Mouse (Mus musculus): ENCODE data around the gene Rnaseh1. TPM values are rescaled to one million over a fixed set of nuclear protein-coding genes. Genes with fewer than 3 reads are reported as not detected.
A peak's percentile ranks its signal among the peaks of the same experiment; 100 is the strongest.

Gene Rnaseh1
- total RNA-seq (2017): 11.4 to 33.2 TPM (median 23.3 TPM) in 3 replicates

- ATAC-seq (replicated peaks; ENCODE audit: insufficient number of reproducible peaks, low FRiP score, low TSS enrichment, poor library complexity, severe bottlenecking): peak; percentile 92
Measured at GRCm38 (mm10) chr12:28649141-28650110, at the start of gene Rnaseh1. Gene Rnaseh1, plus strand, starts transcription at chr12:28649602.

GRCm38 (mm10) chr12:28602259-28602658, 47.1 kb upstream of the Rnaseh1 start:
- ATAC-seq (replicated peaks; ENCODE audit: insufficient number of reproducible peaks, low FRiP score, low TSS enrichment, poor library complexity, severe bottlenecking): no peak

GRCm38 (mm10) chr12:28603494-28603893, 45.9 kb upstream of the Rnaseh1 start:
- ATAC-seq (replicated peaks; ENCODE audit: insufficient number of reproducible peaks, low FRiP score, low TSS enrichment, poor library complexity, severe bottlenecking): no peak

- no peak for ATAC-seq (replicated peaks; ENCODE audit: insufficient number of reproducible peaks, low FRiP score, low TSS enrichment, poor library complexity, severe bottlenecking)
Measured at GRCm38 (mm10) chr12:28607546-28608305, 41.7 kb upstream of the Rnaseh1 start.

GRCm38 (mm10) chr12:28612391-28612790, 37.0 kb upstream of the Rnaseh1 start:
- ATAC-seq (replicated peaks; ENCODE audit: insufficient number of reproducible peaks, low FRiP score, low TSS enrichment, poor library complexity, severe bottlenecking): no peak

- ATAC-seq (replicated peaks; ENCODE audit: insufficient number of reproducible peaks, low FRiP score, low TSS enrichment, poor library complexity, severe bottlenecking): no peak
Measured at GRCm38 (mm10) chr12:28614401-28614800, 35.0 kb upstream of the Rnaseh1 start.

GRCm38 (mm10) chr12:28617297-28617696, 32.1 kb upstream of the Rnaseh1 start:
- no peak for ATAC-seq (replicated peaks; ENCODE audit: insufficient number of reproducible peaks, low FRiP score, low TSS enrichment, poor library complexity, severe bottlenecking)

GRCm38 (mm10) chr12:28621451-28622166, 27.8 kb upstream of the Rnaseh1 start:
- no peak for ATAC-seq (replicated peaks; ENCODE audit: insufficient number of reproducible peaks, low FRiP score, low TSS enrichment, poor library complexity, severe bottlenecking)

GRCm38 (mm10) chr12:28622167-28622532, 27.3 kb upstream of the Rnaseh1 start:
- no peak for ATAC-seq (replicated peaks; ENCODE audit: insufficient number of reproducible peaks, low FRiP score, low TSS enrichment, poor library complexity, severe bottlenecking)

GRCm38 (mm10) chr12:28622641-28623040, 26.8 kb upstream of the Rnaseh1 start:
- ATAC-seq (replicated peaks; ENCODE audit: insufficient number of reproducible peaks, low FRiP score, low TSS enrichment, poor library complexity, severe bottlenecking): no peak

GRCm38 (mm10) chr12:28623195-28623594, 26.2 kb upstream of the Rnaseh1 start, which contains the start of gene Colec11:
Gene Colec11, minus strand, starts transcription at chr12:28623377.
- no peak for ATAC-seq (replicated peaks; ENCODE audit: insufficient number of reproducible peaks, low FRiP score, low TSS enrichment, poor library complexity, severe bottlenecking)

- ATAC-seq (replicated peaks; ENCODE audit: insufficient number of reproducible peaks, low FRiP score, low TSS enrichment, poor library complexity, severe bottlenecking): no peak
Measured at GRCm38 (mm10) chr12:28624251-28624650, 25.2 kb upstream of the Rnaseh1 start.

GRCm38 (mm10) chr12:28625407-28625806, 24.0 kb upstream of the Rnaseh1 start:
- no peak for ATAC-seq (replicated peaks; ENCODE audit: insufficient number of reproducible peaks, low FRiP score, low TSS enrichment, poor library complexity, severe bottlenecking)

GRCm38 (mm10) chr12:28627092-28627491, 22.3 kb upstream of the Rnaseh1 start:
- ATAC-seq (replicated peaks; ENCODE audit: insufficient number of reproducible peaks, low FRiP score, low TSS enrichment, poor library complexity, severe bottlenecking): no peak

- no peak for ATAC-seq (replicated peaks; ENCODE audit: insufficient number of reproducible peaks, low FRiP score, low TSS enrichment, poor library complexity, severe bottlenecking)
Measured at GRCm38 (mm10) chr12:28628436-28628835, 21.0 kb upstream of the Rnaseh1 start.

- no peak for ATAC-seq (replicated peaks; ENCODE audit: insufficient number of reproducible peaks, low FRiP score, low TSS enrichment, poor library complexity, severe bottlenecking)
Measured at GRCm38 (mm10) chr12:28635058-28635534, 14.3 kb upstream of the Rnaseh1 start.

- peak; percentile 96 for ATAC-seq (replicated peaks; ENCODE audit: insufficient number of reproducible peaks, low FRiP score, low TSS enrichment, poor library complexity, severe bottlenecking)
Measured at GRCm38 (mm10) chr12:28635535-28636476, 13.6 kb upstream of the Rnaseh1 start, which contains the start of gene Rps7. Gene Rps7, minus strand, starts transcription at chr12:28635953.

- no peak for ATAC-seq (replicated peaks; ENCODE audit: insufficient number of reproducible peaks, low FRiP score, low TSS enrichment, poor library complexity, severe bottlenecking)
Measured at GRCm38 (mm10) chr12:28636543-28636942, 12.9 kb upstream of the Rnaseh1 start.

All from monocyte, adult 5-6 weeks (primary cell).